Mouse (Mus musculus) kidney, adult 9 months (tissue): Measurements from ENCODE around the gene Sept14.

Source experiments
- DNase-seq: peaks from one replicate; pipeline ENCODE4 v3.0.0; 2022

Sept14 gene

DNA sequence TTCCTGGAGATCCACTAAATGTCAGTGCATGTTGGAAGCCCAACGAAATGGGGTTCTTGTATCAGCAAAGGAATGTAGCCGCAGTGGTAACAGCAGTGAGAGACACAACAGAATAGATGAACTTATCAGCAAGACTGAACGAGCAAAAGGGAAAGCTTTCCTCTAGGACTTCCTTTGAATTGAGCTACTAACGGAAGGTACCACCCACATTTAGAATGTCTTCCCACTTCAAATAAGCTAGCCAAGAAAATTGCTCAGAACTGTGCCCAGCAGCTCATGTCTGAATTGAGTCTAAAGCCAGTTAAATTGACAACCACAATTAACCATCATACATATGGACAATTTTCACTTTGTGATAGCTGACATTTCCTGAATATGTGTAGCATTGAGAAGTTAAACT lies 40.5 kb downstream of the Sept14 start:
- no peak for DNase-seq

DNA sequence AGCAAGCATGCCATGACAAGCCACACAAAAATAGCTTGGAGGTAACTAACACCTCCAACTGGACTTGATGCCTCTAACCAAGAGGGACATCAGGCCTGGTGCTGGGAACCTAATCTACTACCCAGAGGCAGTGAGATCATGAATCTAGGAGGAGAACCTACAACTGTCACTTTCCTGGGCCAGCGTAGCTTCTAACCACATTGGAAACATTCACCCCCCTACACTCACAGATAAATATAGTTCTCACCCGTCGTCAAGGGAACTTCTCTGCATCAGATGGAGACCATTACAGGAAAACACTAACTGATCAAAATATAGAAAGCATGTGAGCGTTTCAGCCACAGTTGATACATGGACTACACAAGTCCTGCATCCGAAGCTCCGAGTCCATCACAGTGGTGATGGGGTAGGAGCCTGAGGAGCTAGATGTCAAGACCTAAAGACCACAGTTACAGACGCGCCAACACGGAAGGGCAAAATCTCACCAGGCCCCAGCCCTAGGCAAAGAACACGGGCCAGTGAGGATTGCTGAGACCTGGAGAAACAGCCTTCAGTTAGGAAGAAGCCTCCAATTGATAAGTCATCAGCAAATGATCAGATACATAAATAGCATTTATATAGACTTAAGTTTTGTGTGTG lies 41.9 kb downstream of the Sept14 start:
- DNase-seq, result no peak

DNA sequence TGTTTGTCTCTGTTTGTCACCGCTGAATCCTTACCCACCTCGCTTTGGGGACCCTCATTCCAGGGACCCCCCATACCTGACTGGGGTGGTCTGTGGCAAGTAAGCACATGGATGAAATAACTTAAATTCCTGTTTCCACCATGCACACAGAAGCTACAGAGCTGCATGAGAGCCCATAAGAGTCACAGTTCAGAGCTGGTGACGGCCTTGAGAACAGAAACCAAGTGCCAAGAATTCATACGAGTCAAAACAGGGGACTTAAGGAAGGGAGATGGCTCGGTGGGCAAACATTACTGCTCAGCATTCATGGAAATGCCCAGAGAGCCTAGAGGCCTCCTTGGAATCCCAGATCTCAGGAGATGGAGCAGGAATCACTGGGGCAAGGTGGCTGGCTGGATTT lies 44.2 kb downstream of the Sept14 start:
- DNase-seq, result no peak

DNA sequence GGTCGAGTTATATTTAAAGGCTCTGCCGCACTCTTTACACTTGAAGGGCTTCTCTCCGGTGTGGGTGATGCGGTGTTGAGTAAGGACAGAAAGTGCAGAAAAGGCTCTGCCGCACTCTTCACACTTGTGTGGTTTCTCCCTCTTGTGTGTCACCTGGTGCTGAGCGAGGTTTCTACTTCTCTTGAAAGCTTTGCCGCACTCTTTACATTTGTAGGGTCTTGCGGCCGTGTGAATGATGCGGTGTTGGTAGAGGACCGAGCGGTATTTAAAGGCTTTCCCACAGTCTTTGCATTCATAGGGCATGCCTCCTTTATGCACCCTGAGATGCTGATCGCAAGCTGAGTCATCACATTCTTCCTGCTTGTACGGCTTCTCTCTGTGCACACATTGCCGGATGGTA lies 50.4 kb downstream of the Sept14 start:
- DNase-seq, result no peak

DNA sequence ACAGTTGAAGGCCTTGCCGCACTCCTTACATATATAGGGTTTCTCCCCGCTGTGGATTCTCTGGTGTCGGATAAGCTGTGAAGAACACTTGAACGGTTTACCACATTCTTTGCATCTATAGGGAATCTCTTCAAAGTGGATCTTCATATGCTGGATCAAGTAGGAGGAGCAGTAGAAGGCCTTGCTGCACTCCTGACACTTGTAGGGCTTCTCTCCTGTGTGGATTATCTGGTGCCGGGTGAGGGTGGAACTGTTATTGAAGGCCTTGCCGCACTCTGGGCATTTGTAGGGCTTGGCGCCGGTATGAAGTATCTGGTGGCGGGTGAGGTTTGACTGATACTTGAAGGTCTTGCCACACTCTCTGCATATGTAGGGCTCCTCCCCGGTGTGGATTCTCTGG lies 51.3 kb downstream of the Sept14 start:
- DNase-seq, result no peak

DNA sequence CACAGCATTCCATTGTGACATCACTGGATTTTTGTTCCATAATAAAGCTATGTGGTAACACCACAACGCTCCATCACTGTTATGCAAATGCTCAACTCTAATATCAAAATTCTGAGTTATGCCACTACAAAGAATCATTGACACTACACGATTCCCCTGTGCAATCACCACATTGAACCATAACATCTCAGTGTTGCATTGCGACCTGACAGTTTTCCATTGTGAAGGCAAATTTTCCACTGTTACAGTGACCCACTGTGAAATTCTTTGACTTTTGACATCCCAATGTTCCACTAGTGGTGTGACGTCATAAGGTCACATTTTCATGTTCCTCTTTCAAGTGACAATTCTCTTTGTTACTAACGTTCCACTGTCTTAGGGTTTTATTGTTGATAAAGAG lies 57.5 kb downstream of the Sept14 start:
- DNase-seq, result no peak
